Mouse (Mus musculus): ENCODE measurements around the gene Rims4. TPM values are rescaled to one million over a fixed set of nuclear protein-coding genes. Genes with fewer than 3 reads are reported as not detected.
A peak's percentile ranks its signal among the peaks of the same experiment; 100 is the strongest.

The Rims4 gene
- total RNA-seq, 2 experiments from 2014 or later = 171 to 180 TPM

DNA sequence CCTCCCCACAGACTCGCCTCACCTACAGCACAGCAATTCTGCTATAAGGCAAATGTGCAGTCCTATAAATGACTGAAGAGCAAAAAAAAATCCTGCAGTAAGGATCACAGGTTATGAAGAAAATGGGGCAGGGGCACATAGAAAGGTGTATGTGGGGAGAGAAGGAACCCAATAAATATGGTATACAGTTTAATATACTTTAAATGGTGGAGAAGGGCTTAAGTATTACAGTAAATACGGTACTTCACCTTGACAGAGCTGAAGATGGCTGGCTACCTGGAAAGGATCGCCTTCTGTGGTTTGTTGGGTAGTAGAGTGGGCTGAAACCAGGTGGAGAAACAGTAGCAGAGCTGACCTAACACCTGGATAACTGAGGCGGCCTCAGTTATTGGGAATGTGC, 47.2 kb downstream of the Rims4 start:
- no peak for DNase-seq

DNA sequence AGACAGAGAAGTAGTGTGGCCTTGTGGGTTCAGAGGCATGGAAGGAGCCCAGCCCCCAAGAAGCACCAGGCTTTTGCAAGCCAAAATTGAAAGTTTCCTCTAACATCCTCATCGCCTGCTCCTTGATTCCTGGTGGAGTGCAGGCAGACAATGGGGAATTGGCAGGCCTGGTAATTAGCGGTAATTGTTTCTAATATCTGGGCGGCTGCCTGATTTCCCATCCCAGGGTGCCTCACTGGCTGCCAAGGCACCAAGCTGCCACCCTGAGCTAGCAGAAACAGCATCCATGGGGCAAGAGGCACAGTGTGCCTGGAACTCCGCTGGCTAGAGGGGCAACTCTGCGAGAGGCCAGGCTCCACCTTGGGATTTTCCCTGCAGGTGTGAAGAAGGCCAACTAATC, 48.7 kb downstream of the Rims4 start:
- no peak for DNase-seq

- no peak for DNase-seq
These were observed 52.4 kb downstream of the Rims4 start for GRCm38 (mm10) chr2:163866061-163866460.

- DNase-seq = no peak
These were observed 53.2 kb downstream of the Rims4 start for GRCm38 (mm10) chr2:163865311-163865710.

DNA sequence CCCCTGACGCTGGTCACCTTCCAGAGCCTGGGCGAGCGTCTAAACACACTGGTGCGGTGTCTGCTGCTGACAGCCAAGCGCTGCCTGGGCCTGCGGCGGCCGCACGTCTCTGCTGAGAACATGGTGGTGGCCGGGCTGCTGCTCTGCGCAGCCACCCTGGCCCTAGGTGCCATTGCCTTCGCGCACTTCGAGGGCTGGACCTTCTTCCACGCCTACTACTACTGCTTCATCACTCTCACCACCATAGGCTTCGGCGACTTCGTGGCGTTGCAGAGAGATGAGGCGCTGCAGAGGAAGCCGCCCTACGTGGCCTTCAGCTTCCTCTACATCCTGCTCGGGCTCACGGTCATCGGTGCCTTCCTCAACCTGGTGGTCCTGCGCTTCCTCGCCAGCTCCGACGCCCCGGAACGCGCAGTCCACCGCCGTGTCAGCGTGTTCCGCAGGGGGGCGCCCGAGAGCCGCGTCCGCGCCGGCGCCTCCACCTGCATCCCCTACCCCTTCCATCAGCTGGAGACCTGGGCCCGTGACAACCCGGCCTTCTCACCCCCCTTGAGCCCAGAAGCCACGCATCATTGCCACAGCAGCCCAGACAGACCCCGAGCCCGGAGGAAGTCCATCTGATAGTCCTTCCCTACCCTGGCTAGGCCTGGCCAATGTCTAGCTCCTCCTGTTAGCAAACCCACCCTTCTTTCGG, 60.1 kb downstream of the Rims4 start:
- peak; percentile 54 to 74 for DNase-seq

DNA sequence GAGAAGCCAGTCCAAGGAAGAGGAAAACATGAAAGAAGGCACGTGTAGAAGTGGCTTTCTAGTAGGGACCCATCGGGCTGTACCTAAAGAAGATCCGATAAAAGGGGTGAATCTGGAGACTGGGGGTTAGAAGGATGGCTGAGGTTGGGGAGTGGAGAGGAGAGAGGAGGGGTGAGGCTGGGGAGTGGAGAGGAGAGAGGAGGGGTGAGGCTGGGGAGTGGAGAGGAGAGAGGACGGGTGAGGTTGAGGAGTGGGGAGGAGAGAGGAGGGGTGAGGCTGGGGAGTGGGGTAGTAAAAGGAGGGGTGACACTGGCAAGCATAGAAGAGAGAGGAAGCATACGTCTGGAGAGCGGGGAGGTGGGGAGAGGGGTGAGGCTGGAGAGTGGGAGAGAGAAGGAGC, 61.2 kb downstream of the Rims4 start:
- no peak for DNase-seq

DNA sequence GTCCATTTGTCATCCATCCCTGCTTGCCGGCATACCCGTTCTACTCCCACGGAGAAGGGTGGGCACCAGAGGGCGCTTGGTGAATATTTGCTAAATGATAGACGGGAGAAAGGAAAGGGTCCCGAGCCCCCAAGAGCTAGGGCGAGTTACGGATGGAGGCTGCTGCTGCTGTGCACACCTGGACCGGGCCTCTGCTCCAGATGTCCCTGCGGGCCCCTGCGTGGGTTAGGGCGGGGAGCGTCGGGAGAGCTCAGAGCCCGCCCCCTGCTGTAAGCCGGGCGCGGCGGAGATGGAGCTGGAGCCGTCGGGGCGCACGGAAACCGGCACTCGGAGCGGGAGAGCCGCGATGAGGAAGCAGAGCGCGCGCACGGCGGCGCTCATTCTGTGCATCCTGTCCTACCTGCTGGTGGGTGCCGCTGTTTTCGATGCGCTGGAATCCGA, 65.0 kb downstream of the Rims4 start, which contains the start of gene Kcnk15:
TSS of gene Kcnk15 (plus strand) at position 191 of the 441 bp plus-strand sequence.
- peak; percentile 27 to 29 for DNase-seq

- DNase-seq = no peak
These were observed 76.4 kb downstream of the Rims4 start for GRCm38 (mm10) chr2:163842043-163842442.

DNA sequence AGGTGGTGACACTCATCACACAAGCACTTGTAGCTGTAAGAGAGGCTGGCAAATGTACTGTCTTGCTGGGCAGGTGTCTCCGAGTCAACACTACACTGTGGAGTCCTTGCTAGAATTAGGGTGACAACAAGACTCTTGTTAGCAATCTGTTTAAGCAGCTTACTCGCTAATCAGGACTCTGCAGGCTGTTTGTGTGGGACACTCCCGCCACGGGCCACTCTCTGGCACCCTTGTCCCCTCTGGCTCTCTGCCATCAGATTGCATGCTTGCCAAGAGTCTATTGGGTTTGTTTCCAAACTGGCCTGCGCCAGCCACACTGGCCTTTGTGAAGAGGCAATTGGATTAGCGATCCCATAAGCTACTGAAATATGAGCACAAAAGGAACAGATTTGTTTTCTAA, 79.0 kb downstream of the Rims4 start:
- peak; percentile 68 to 82 for DNase-seq

- peak; percentile 80 to 88 for DNase-seq
These were observed 80.4 kb downstream of the Rims4 start for GRCm38 (mm10) chr2:163838043-163838442.

DNA sequence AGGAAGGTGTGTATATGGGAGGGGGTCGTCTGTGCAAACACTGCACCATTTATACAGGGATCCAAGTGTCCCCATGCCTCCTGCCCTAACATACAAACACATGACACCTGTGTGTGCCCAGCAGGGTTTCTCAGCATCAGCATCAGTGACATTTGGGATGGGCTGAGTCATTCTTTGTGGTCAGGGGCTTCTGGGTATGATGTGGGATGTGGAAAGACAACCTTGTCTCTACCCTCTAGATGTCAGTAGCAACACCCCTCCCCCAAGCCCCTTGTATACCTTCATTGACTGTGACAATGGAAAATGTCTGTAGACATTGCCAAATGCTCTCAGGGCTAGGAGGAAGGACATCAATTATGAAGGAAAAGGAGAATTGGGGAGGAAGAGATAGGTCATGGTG, 87.3 kb downstream of the Rims4 start:
- no peak for DNase-seq

DNA sequence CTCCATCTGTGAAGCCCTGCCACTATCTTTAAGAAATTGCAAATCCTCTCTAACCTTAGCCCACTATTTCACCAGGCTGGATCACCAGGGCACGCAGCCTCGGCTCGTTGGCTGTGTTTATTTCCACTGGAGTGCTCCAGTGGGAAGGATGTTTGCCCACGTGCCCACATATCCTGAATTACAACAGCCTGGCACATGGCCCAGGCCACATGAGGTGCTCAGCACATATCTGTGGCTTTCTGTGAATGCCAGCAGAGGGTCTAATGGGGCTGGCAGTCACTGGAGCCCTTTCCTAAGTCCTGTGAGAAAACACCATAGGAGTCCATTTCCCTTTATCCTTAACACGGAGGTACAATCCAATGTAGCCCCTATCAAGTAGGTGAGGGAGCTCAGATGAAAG, 92.0 kb downstream of the Rims4 start:
- peak; percentile 28 to 35 for DNase-seq

DNA sequence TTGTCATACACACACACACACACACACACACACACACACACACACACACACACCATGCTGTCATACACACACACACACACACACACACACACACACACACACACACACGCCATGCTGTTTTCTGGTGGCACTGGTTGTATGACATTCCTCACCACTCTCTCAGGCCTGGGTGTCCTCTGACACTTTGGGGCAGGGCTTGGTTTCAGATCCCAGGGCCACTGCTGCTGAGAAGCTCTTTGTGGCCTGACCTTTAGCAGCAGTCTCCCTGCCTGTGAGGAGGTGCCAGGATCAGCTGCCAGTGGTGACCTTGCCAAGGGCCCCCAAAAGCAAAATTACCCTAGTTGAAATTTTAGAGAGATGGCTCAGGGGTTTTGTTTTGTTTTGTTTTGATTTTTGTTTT, 92.6 kb downstream of the Rims4 start:
- DNase-seq = peak; percentile 50 to 54

GRCm38 (mm10) chr2:163823771-163824170, 94.7 kb downstream of the Rims4 start:
- DNase-seq = no peak

DNA sequence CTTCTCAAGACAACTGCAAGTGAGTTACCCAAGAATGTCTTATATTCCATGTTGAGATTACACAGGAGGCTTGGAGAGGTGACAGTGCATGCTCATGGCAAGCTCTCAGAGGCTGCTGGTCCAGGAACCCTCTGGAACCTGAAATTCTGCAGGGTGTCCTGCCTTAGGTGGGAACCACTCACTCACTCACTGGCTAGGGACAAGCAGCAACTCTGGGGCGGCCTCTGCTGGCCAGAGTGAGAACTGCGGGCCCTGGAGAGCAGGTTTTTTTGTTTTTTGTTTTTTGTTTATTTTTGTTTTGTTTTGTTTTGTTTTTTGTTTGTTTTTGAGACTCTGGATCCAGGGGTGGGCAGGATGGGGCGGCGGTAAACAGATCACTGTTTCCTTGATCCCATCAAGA, 95.2 kb downstream of the Rims4 start:
- peak; percentile 52 to 72 for DNase-seq

- peak; percentile 88 to 91 for DNase-seq
These were observed 97.9 kb downstream of the Rims4 start, which contains the start of gene Ccn5 for GRCm38 (mm10) chr2:163820607-163821006. TSS of gene Ccn5 (plus strand) at chr2:163820861.

GRCm38 (mm10) chr2:163814739-163815465, 103.6 kb downstream of the Rims4 start:
- DNase-seq = peak; percentile 47 to 53

GRCm38 (mm10) chr2:163813077-163813476, 105.4 kb downstream of the Rims4 start:
- DNase-seq = no peak

Other genes starting within 250 kb of the Rims4 start
- 1 to 10 TPM; 3.6 to 4.9 TPM for gene Ada, start 168.4 kb downstream of the Rims4 start, total RNA-seq (2021)
- gene Ccn5, start 97.8 kb downstream of the Rims4 start, total RNA-seq (2021) = under 1 TPM in 1 of 2 experiments, not detected in 1; 0.63 TPM
- not detected for gene Kcnk15, start 65.0 kb downstream of the Rims4 start, total RNA-seq (2021)
- 100 to 1,000 TPM; 264 to 302 TPM for gene Ywhab, start 76.3 kb upstream of the Rims4 start, total RNA-seq (2021)
- 1 to 10 TPM; 1.2 to 1.9 TPM for gene Pabpc1l, start 106.8 kb upstream of the Rims4 start, total RNA-seq (2021)
- gene Stk4, start 151.6 kb upstream of the Rims4 start, total RNA-seq (2021) = 10 to 100 TPM; 27.5 to 32.4 TPM
- 10 to 100 TPM; 32.9 to 41.5 TPM for gene Tomm34, start 152.5 kb upstream of the Rims4 start, total RNA-seq (2021)